In genomic region chr3:37885776-37886175, GRCm38 (mm10) we compare ENCODE assay signal across 17 mouse cellular contexts.
"Had no signal": no experiment of that assay in that cellular context is flagged by ENCODE, and none has a peak within 500 bp of the region (broad histone marks: within the 10 kb centered on the region; RNA-seq: fewer than 3 reads in every experiment).

No protein-coding gene starts in this region.

- H3K9ac ChIP-seq: limb, embryonic 15.5 days; liver, embryonic 12.5 days; lung, embryonic 15.5 days; midbrain, embryonic 15.5 days; neural tube, embryonic 13.5 days; stomach, embryonic 15.5 days had no signal

- H3K9me3 ChIP-seq: limb, embryonic 15.5 days; liver, embryonic 12.5 days; lung, embryonic 15.5 days; megakaryocyte, embryonic 14.5 days; midbrain, embryonic 15.5 days; neural tube, embryonic 13.5 days; stomach, embryonic 15.5 days had no signal

- H3K27ac ChIP-seq: limb, embryonic 15.5 days; liver, embryonic 12.5 days; lung, embryonic 15.5 days; macrophage; midbrain, embryonic 15.5 days; neural tube, embryonic 13.5 days; stomach, embryonic 15.5 days had no signal

- H3K36me3 ChIP-seq: limb, embryonic 15.5 days; liver, embryonic 12.5 days; lung, embryonic 15.5 days; midbrain, embryonic 15.5 days; neural tube, embryonic 13.5 days; stomach, embryonic 15.5 days had no signal

- H3K4me1 ChIP-seq: limb, embryonic 15.5 days; midbrain, embryonic 15.5 days; neural tube, embryonic 13.5 days had no signal

- H3K4me3 ChIP-seq: limb, embryonic 15.5 days; liver, embryonic 12.5 days; lung, embryonic 15.5 days; megakaryocyte, embryonic 14.5 days; midbrain, embryonic 15.5 days; neural tube, embryonic 13.5 days; stomach, embryonic 15.5 days had no signal

- DNase-seq: kidney, adult 11 months; kidney, postnatal 25 days; layer of hippocampus, adult 9-11 months; layer of hippocampus, postnatal 36 days; lung, postnatal 14 days; right cerebral cortex, postnatal 14 days; thymus, adult 2 months; thymus, postnatal 25 days had no signal

- H3K4me2 ChIP-seq: limb, embryonic 15.5 days; liver, embryonic 12.5 days; lung, embryonic 15.5 days; midbrain, embryonic 11.5 days; midbrain, embryonic 15.5 days; neural tube, embryonic 13.5 days; stomach, embryonic 15.5 days had no signal

- ATAC-seq: liver, embryonic 12.5 days; midbrain, embryonic 15.5 days had no signal

- H3K27me3 ChIP-seq: limb, embryonic 15.5 days; liver, embryonic 12.5 days; lung, embryonic 15.5 days; midbrain, embryonic 15.5 days; stomach, embryonic 15.5 days had no signal
